Mouse (Mus musculus) effector memory CD4-positive, alpha-beta T cell, adult 7 months (primary cell): Measurements from ENCODE around the gene Prl8a8. TPM values are rescaled to one million over a fixed set of nuclear protein-coding genes. Genes with fewer than 3 reads are reported as not detected.

ENCODE experiments used
- polyA plus RNA-seq: library from polyadenylated mRNA; unstranded; fragments of 100-300 nt; shearing (Covaris generic); gene quantifications from one replicate; pipeline ENCODE4 v1.2.1, GENCODE M21; 2017

Gene Prl8a8
- not detected for polyA plus RNA-seq

GRCm38 (mm10) chr13:27513117-27513516 is at the start of gene Prl8a8:
TSS of gene Prl8a8 (minus strand) at chr13:27513217.

Other genes with a start within 250 kb of the Prl8a8 start
- gene Prl6a1, start 200.6 kb downstream of the Prl8a8 start, polyA plus RNA-seq, result 0.60 TPM
- not detected for gene Prl8a2, start 167.5 kb downstream of the Prl8a8 start, polyA plus RNA-seq
- gene Prl2b1, start 122.4 kb downstream of the Prl8a8 start, polyA plus RNA-seq, result not detected
- not detected for gene Prl8a6, start 74.5 kb downstream of the Prl8a8 start, polyA plus RNA-seq
- not detected for gene Prl8a9, start 51.4 kb upstream of the Prl8a8 start, polyA plus RNA-seq
- not detected for gene Prl8a1, start 69.0 kb upstream of the Prl8a8 start, polyA plus RNA-seq
- gene Prl7b1, start 97.4 kb upstream of the Prl8a8 start, polyA plus RNA-seq, result not detected
- not detected for gene Prl7a1, start 129.3 kb upstream of the Prl8a8 start, polyA plus RNA-seq
- not detected for gene Prl7a2, start 154.8 kb upstream of the Prl8a8 start, polyA plus RNA-seq
- gene Prl7d1, start 203.5 kb upstream of the Prl8a8 start, polyA plus RNA-seq, result not detected